Mouse (Mus musculus) right cerebral cortex, postnatal 36 days (tissue): ENCODE results near the gene Khdc4.
"Not testable (repeated sequence)": the region's sequence is repeated elsewhere in the genome, so short reads cannot be mapped to it uniquely, and the experiment has no call there.

Experiments used
- DNase-seq, 2 experiments: peaks; one replicate each; pipeline ENCODE4 v3.0.0; 2022; ENCODE audit warnings: low spot score in 2 of 2, mixed read lengths in 1 of 2

The Khdc4 gene

DNA sequence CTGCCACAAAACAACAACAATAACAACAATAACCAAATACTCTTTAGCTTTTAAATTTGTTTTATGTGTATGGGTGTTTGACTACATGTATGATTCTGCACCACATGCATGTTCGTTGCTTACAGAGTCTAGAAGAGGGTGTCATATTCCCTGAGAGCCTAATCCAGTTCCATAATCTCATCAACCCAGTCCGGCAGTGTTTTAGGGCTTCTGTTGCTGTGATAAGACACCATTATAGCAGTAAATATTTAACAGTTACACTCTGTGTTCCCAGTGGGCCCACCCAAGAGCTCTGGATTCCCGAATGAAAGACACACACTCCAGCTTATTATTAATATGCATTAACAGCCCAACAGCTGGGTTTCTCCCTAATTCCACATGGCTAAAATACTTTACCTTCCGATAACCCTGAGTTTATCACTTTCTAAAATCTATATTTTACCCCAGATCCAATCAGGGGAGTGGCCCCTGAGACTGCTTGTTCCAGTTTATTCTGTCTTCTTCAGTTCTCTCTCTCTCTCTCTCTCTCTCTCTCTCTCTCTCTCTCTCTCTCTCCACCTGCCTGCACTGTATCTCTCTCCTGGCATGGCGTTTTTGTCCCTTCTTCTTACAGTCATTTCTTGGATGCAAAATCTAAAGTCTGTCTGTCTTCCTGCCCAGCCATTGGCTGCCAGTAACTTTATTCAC lies 27.0 kb upstream of the Khdc4 start:
- DNase-seq = no peak

DNA sequence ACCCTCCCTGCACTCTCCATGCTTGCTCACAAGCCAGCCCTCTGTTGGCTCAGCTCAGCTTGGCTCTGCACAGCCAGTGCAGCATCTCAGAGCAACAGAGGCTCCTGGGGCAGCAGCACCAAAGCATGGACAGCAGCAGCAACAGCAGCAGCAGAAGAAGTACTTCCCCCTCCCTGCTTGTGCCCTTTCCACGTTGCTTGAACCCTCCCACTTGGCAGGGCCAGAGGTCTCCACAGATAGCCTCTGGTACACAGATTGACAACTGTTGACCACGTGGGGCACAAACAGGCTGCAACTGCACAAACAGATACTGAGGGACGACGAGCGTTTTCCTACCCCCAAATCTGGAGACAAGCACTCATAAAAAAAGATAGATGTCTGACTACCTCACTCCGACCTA lies 25.8 kb upstream of the Khdc4 start:
- no peak for DNase-seq

DNA sequence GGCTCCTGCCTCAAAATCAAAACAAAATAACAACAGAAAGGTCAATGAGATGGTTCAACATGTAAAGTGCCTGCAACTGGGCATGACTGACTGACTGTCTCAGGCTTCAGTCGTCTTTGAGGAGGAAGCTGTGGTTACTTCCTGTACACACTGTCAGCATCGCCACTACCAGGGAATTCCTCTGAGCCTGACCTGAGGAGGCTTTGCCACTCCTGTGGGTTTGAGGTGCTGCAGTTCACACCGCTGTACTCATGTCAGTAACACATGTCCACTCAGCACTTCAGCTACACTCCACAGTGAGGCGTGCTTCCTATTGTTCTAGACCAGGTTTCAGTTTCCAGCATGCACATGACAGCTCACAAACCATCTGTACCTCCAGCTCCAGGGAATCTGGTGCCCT lies 21.5 kb upstream of the Khdc4 start:
- no peak for DNase-seq

DNA sequence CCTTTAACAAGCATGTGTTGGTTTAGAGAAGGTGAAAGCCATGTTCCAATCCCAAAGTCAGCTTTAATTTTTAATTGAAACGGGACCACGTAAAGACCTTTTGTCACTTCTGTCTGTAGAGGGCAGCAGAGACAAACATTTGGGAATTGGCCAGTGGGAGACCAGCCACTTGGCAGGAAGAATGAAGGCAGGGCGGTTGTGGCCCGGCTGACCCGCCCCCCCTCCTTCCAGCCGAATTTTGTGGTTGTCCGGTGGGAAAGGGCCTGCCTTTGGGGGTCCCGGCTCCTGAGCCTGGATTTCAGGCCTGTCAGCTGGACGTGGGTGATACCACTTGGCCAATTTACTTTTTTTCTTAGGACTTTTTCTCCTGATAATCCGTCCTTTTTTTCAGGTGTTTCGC lies 8.2 kb upstream of the Khdc4 start:
- DNase-seq = no peak

DNA sequence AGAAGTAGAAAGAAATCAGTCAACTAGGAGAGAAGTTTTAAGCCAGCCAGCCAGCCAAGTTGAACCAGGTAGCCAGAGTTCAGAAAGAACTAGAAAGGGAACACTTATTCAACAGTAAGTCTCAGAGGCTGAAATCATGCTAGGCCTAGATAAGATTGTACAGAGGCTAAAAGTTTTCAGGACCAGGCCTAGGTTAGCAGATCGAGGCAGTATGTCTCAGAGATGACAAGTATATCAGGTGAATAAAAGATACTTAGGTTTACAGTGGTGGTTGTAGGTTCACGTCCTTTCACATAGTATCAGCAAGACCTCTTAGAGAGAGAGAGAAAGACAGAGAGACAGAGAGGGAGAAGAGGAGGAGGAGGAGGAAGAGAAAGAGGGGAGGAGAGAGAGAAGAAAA lies 1.8 kb upstream of the Khdc4 start:
- no peak for DNase-seq

DNA sequence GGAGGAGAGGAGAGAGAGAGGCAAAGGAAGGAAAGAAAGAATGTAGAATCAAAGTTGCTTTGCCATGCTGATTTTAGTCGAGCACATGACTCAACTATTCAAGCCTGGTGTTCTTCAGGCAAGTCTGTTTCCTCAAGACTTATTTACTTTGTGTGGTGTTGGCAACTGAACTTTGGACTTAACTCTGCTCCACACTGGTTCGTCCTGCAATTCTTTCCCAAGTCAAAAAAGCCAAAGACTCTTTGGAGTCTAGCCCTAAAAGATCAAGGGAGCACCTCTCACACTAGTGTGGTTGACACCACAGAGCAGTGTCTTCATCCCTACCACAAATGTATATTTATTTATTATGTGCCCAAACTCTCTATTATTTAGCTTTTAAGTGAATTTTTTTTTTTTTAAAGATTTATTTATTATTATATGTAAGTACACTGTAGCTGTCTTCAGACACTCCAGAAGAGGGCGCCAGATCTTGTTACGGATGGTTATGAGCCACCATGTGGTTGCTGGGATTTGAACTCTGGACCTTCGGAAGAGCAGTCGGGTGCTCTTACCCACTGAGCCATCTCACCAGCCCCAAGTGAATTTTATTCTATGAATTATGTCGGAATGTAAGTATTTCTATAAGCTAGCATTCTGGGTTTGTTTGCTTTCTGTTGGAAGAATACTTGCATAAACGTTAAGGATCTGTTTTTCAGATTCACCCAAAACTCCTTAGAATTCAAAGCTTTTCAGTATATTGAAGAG lies 1.2 kb upstream of the Khdc4 start:
- no peak for DNase-seq

DNA sequence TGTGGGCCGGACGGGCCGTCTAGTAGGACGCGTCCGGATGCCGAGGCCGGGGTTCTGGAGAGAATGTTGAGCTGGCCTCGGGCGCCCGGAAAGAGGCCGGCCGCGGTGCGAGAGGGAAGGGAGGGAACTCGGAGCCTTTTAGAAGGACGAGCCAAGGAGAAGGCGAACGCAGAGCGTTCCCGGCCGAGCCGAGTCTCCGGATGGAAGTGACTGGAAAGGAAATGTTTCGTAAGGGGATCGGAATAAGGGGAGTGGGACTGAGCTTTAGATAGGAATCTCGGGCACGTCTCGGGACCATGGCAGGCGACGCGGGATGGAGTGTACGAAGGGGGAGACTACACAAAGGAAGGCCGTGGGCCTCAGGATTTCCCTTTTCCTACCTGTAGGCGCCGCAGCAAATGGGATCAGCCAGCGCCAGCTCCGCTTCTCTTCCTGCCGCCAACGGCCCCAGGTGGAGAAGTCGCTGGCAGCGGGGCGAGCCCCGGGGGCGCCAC lies 402 bp downstream of the Khdc4 start:
- no peak for DNase-seq

DNA sequence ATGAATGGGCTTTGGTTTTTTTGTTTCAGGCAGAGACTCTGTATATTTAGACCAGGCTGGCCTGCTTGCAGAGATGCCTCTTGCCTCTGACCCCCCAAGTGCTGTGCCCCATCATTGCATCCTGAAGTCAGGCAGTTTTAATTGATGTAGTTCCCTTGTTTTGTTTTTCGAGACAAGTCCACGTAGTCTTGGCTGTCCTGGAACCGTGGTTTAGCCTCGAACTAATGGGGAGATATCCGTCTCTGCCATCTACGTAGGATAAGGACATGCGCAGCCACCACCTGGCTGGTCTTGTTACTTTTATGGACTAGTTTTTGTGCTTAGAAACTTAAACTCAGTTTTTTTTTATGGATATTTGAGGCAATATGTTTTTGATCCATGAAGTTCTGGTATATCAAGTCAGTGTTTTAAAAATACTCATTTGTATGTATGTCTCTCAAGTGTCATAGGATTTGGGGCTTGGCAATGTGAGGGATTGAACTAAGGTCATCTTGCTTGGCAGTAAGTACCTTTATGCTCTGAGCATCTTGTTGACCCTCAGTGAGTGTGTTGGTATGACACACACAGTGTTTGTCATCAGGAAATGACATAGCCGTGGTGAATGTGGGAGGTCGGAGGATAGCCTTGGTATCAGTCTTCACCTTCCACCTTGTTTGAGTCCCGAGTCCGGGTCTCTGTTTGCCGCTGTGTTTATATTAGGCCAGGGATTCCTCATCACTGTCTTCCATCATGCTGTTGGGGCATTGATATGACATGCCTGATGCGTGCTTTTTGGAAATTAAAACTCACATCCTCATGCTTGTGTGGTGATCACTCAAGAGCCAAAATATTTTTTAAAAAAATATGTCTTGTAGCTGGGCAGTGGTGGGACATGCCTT lies 1.4 kb downstream of the Khdc4 start:
- no peak for DNase-seq

DNA sequence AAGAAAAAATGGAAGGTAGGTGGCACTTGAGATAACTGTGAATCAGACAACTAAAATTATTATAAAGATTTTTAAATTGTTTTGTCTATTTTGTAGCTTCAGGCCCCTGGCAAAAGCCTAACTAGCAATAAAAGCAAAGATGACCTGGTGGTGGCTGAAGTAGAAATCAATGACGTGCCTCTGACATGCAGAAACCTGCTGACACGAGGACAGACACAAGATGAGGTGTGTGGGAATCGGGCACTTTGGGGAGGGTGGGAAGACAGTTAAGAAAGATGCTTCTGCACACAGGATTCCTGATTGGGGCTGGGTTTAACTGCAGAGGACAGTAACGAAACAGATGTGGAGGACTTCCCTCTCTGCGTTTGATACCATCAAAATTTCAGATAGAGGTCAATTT lies 3.5 kb downstream of the Khdc4 start:
- DNase-seq = no peak

DNA sequence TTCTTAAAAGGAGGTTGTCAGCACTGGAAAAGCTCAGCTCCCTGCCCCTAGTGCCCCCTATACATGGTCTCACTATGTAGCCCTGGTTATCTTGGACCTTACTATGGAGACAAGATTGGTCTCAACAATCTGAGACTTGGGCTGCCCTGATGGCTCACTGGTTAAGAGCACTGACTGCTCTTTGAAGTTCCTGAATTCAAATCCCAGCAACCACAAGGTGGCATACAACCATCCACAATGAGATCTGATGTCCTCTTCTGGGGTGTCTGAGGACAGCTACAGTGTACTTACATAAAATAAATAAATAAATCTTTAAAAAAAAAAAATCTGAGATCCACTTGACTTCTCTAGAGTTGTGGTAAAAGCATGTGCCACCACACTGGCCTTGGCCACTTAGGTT lies 9.9 kb downstream of the Khdc4 start:
- DNase-seq = no peak

DNA sequence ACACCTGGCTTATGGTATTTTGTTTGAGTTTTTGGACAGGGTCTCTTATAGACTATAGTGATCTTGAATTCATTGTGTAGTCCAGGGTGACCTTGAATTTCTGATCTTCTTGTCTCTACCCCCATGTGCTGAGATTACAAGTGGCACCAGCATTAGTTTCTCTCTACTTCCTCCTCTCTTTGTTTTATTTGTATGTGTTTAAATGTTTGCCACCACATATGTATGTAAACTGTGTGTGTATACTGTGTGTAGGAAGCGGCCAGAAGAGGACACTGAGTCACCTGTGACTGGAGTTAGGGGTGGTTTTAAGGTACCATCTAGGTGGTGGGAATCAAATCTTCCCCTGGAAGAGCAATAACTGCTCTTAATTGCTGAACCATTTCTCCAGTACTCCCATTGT lies 12.4 kb downstream of the Khdc4 start:
- DNase-seq = no peak

DNA sequence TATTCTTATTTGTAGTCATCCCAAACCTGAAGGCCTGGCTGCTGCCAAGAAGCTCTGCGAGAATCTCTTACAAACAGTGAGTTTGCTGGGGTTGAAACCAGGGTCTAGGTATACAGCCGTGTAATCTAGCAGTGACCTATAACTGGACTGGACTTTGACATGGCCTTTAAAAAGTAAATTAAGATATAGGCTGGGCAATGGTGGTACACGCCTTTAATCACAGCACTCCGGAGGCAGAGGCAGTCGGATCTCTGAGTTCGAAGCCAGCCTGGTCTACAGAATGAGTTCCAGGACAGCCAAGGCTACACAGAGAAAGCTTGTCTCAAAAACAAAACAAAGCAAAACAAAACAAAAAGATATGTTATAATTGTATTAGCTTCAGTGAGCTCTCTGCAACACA lies 13.2 kb downstream of the Khdc4 start:
- no peak for DNase-seq

DNA sequence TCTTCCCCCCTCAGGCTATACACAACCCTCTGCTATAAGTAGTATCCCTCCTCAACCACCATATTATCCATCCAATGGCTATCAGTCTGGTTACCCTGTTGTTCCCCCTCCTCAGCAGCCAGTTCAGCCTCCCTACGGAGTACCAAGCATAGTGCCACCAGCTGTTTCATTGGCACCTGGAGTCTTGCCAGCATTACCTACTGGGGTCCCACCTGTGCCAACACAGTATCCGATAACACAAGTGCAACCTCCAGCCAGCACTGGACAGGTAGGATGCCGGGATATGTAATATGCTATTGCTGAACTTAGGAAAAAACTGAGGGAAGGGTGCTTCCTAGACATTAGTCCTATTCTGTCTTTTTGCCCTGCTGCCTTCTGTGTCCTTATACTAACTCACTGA lies 14.6 kb downstream of the Khdc4 start:
- no peak for DNase-seq

DNA sequence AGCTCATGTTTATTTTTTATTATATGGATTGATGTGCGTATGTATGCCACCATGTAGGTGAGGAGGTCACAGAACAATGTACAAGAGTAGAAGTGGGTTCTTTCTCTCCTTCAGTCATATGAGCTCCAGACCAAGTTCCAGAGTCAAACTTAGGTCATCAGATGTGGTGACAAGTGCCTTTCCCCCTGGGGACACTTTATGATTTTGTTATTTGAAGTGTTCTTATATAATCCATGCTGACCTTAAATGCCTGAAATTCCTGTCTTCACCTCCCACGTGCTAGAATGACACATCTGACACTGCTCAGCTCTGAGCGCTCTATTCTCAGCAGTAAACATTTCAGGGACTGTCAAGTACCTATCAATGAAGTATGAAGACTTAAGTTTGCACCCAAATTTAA lies 15.6 kb downstream of the Khdc4 start:
- no peak for DNase-seq

DNA sequence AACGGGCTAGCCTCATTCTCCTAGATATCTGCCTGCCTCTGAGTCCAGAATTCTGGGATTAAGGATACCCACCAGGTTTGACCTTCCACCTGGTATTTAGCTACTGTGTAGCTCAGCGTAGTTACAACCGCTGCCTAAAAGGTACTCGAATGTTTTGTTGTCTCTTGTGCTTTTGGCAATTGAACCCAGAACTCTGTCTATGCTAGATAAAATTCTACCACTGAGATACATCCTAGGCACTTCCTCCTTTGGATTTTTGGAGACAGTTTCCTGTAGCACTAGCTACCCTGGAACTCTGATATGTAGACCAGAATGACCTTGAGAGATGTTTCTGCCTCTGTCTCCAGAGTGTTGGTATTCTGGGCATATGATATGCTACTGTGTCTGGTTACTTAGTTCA lies 28.1 kb downstream of the Khdc4 start:
- DNase-seq = no peak

DNA sequence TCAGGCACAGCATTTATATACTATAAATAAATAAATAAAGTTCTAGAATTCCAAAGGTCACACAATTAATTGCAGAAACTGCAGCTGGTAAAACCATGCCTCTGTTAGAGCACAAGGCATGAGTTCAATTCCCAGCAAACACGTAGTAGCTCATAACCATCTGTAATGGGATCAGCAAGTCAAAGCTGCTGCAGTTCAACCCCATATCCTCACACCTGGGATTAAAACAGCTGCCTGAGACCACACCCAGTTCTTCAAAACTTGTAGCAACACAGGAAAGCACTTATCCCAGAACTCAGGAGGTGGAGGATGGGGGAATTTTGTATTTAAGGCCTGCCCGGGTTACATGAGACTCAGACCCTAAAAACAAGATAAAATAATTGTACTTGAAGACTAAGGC lies 29.1 kb downstream of the Khdc4 start:
- DNase-seq = no peak

DNA sequence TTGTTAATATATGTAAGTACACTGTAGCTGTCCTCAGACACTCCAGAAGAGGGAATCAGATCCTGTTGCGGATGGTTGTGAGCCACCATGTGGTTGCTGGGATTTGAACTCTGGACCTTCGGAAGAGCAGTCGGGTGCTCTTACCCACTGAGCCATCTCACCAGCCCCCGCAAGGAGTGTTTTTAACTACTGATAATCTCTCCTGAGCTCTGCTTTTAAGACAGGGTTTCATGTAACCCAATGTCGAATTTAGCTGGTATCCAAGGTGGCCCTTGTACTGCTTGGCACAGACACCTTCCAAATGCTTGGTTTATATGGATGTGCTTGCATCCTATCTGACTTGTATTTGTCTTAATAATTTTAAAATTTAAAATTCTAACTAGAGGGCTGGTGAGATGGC lies 30.1 kb downstream of the Khdc4 start:
- DNase-seq = not testable (repeated sequence)

DNA sequence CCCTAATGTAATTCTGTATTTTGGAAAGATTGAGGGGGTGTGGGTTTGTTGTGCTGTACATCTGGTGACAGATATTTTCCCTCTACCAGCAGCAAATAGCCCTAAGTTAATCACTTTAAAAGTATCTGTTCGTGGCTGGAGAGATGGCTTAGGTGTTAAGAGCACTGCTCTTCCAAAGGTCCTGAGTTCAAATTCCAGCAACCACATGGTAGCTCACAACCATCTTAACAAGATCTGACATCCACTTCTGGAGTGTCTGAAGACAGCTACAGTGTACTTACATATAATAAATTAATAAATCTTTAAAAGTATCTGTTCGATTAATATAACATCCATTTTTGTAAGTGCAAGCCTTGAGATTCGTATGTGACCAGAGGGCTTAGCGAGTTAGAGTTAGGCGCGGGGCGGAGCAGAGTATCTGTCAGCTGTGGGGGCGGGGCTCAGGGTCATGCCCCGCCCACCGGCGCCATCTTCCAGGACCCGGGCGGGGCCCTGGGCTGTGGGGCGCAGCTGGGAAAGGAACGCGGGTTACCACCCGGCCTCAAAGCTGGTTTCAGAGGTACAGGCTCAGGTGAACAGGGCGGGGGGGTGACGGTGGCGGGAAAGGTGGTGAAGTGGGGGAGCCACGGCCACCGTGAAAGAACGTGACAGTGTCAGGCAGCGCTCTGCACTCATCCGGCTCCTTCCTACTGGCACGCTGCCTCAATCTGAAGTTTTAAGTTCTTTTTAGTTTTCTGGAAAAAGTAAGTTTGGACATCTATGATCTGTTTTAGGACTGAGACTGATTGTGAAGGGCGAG lies 31.0 kb downstream of the Khdc4 start, which contains the start of gene Rit1:
Gene Rit1 (plus strand): TSS at position 440 of the 799 bp plus-strand sequence.
- DNase-seq = peak; percentile 68 to 70

DNA sequence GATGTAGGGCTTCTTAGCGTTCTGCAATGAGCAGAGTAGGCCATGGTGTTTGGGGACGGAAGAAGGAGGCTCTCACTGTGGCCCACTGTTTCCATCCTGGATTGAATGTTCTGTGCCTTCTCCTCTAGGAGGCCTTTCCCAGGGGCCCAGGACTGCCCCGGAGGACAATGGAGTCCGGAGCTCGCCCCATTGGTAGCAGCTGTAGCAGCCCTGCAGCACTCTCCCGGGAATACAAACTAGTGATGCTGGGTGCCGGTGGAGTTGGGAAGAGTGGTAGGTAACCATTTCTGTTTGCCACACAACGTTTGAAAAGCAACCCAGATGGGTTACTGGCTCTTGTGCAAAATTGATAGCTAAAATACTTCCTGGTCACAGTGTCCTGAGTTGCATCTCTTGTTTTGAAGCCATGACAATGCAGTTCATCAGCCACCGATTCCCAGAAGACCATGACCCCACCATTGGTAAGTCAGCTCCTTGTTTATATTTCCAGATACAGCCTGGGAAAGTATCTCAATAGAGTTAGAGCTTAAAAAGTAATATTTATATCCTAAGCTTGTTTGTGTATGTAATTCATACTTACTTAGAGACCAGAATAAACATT lies 31.7 kb downstream of the Khdc4 start:
- DNase-seq = no peak

DNA sequence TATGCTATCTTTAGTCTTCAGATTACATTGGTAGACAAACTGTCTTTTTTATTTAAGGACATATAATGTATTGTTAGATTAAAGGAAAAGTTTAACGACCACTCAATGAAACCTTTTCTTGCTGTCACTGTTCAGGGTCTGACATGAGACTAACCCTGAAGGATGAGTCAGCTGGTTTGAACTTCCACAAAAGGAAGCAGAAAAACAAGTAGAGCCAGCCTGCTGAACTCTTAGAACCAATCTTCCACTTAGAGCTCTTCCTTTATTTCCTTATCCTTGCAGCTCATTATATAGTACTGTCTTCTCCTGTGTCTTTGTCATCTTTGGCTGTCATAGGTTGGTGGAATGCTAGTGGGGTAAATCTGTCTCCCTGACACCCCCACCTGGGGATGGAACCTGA lies 32.2 kb downstream of the Khdc4 start:
- DNase-seq = no peak

DNA sequence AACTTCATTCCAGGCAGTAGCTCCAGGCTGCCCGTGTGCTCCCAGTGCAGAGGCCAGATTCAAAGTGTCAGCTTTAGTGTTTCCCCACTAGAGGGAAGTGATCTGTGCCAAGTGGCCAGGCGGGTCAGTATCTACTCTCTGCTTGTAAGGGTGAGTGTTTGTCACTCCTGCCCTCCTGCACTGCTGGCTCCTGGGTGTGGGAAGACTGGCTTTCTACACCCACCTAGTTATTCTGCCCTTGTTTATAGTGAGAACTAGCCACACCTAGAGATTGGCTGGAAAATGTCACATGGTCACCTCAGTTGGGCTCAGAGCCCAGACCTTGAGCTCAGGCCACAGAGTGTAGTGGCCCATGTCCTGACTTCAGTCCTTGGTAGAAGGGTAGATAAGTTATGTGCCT lies 33.5 kb downstream of the Khdc4 start:
- DNase-seq = no peak
